Mouse (Mus musculus) right cerebral cortex, adult 18-20 months (tissue): Measurements from ENCODE around the gene Ctrc.

Source experiments
- DNase-seq: peaks from one replicate; pipeline ENCODE4 v3.0.0; 2022; ENCODE audit warnings: mixed read lengths

Gene Ctrc

GRCm38 (mm10) chr4:141866933-141867490 is 20.9 kb upstream of the Ctrc start:
- DNase-seq = peak; percentile 74

DNA sequence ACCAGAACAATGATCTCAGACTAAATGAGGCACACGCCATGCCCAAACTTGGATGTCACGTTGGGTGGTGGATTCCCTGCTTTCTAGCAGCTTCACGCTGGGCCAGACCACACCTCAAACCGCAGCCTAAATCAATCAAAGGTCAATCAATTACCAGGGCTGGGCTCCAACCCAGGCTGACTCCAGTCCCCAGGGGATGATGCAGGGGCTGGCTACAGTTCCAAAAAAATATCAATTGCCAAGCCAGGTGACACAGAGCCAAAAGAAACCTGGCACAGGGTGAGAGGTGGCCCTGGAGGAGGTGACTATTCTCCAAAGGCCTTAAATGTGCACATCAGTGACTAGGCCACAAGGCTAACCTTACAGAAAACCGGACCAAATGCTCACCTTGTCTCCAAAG is 19.4 kb upstream of the Ctrc start:
- DNase-seq = no peak

GRCm38 (mm10) chr4:141865006-141865405 is 18.8 kb upstream of the Ctrc start:
- no peak for DNase-seq

- DNase-seq = no peak
These were observed 18.3 kb upstream of the Ctrc start for GRCm38 (mm10) chr4:141864506-141864905.

GRCm38 (mm10) chr4:141863726-141864280 is 17.6 kb upstream of the Ctrc start:
- DNase-seq = no peak

DNA sequence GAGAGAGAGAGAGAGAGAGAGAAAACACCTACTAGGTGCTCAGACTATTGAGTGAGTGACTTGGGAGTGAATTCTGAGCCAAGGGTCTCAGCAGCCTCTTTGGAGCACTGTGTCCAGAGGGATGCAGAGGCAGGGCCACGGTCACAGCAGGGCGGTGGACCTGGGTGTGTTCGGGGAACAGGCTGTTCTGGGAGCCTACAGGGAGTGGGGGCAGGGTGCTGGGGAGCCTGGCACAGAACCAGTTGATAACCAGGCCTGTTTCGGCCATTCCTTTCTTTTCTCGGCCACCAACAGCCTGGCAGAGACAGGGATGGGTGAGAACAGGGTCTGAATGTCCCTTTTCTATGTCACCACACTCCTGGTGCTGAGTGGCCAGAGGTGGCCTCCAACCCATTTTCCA is 16.7 kb upstream of the Ctrc start:
- no peak for DNase-seq

- no peak for DNase-seq
These were observed 15.6 kb upstream of the Ctrc start for GRCm38 (mm10) chr4:141861591-141862295.

- no peak for DNase-seq
These were observed 14.2 kb upstream of the Ctrc start for GRCm38 (mm10) chr4:141860246-141860841.

DNA sequence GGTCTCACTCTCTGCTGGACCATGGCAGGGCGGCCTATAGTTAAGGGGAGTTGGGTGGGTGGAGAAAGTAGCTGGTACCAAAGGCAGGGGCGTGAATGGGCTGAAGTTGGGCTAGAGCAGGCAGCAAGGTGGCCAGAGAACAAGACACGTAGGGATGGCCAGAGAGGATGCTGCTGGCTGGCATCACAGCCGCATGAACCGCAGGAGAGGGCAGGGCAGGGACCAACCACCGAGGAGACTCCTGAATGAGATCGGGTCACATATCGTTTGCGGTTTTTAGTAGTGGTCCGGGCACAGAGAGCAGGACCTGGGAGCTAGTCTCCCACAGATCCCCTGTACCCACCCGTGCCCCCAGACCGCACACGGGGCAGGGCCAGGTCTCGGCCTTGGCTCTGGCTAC is 13.2 kb upstream of the Ctrc start:
- DNase-seq = no peak

DNA sequence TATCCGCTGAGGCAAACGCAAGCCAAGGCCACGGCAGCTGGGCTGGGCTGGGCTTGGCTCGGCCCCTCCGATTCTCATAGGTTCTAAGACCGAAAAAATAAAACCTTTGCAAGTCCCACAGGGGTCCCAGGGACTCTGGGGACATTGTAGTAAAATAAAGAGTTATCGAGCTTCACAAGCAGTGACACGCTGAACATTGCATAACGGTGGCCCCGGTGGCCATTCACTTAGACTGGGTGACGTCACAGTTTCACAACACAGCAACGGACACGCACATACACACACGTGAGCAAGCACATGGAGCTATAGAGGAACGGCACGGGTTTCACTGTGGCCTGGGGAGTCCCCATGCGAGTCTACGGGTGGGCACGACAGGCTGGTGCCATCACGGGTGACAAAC is 12.3 kb upstream of the Ctrc start:
- DNase-seq = no peak

GRCm38 (mm10) chr4:141857422-141857930 is 11.3 kb upstream of the Ctrc start:
- DNase-seq = peak; percentile 83

GRCm38 (mm10) chr4:141853437-141853836 is 7.3 kb upstream of the Ctrc start:
- no peak for DNase-seq

DNA sequence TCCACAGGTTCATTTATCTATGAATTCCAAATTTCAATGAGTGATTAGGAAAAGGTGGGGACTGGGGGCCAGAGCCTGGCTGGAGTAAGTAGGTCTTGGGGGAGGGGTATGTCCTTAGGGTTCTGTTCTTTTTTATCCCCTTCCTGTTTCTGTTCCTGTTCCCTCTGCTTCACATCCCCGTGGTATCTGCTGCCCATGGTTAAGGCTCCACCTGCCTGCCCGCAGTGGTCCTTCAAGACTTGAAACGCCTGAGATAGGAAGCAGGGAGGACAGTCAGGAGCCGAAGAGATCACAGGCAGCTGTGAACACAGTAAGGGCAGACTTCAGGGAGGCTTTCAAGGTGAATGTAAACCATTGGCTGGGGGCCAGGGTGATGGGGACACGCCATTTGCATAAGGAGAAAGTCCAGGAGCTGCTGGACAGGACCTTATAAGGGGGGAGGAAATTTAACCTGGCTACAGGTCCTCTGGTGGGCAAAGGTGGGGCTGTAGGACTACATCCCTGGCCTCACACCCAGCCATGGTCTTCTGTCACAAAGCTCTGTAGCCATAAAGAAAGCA is 11.5 kb downstream of the Ctrc start:
- DNase-seq = no peak

- DNase-seq = peak; percentile 66
These were observed 12.2 kb downstream of the Ctrc start for GRCm38 (mm10) chr4:141833911-141834310.

DNA sequence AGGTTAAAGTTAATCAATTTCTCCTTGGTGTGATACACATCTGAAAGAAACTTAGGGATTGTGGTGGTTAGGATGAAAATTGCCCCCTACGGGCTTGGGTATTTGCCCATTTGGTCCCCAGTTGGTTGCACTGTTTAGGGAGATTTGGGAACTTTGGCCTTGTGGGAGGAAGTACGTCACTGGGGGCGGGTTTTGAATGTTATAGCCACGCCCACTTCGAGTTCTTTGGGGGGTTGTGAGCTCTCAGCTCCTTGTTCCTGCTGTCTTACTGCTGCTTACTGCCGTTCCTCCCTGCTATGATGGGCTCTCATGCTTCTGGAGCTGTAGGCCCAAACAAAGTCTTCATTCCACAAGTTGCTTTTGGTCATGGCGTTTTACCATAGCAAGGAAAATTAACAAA is 14.8 kb downstream of the Ctrc start:
- DNase-seq = no peak

DNA sequence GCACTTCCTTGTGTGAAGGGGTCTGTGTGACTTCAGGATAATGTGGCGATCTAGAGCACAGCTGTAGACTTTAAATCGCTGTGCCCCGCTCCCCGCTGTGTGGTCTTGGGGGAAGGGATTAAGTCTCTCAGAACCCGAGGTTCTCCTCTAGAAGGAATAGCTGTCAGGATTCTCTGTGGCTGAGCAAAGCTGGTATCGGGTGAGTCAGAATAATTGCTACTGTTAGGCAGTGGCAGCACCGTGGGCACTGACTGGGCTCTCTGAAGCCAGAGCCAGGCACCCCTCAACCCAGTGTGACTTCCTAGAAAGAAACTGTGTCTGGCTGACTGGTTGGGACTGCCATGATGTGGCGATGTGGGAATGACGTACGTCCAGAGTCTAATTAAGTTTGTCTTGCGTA is 15.8 kb downstream of the Ctrc start:
- no peak for DNase-seq

- DNase-seq = no peak
These were observed 18.0 kb downstream of the Ctrc start for GRCm38 (mm10) chr4:141828177-141828576.

DNA sequence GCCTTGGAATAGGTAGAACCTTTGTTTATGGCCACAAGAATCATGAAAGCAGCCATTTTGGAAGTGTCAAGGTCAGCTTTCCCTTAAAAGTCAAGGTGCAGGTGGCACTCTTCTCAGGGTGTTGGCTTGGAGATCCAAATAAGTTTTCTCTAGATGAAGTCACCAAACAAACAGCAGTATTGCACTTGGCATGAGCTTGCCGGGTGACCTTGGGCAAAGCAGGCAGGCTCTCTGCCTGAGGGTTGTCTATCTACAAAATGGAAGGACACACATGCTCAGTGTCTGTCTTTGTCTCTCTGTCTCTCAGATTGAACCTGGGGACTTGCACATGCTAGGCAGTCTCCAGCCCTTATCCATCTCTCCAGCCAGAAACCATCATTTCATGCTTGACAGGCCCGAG is 18.8 kb downstream of the Ctrc start:
- DNase-seq = no peak

DNA sequence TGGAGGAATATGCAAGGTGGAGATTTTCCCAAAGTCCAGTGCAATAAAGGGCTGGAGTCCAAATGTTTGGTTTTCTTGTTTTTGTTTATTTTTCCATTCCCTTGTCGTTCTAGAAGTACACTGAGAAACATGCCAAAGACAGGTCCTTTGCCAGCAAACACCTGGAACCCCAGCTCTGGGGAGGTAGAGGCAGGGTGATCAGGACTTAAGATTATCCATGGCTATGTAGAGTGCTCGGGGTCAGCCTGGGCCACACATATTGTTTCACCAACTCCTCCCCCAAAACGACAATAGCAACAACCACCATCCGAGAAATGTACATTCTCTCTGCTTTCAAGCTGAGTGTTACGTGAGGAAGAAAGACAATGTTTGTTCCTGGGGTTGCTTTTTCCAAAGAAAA is 20.1 kb downstream of the Ctrc start, which contains the start of gene Cela2a:
Gene Cela2a (minus strand): TSS at position 101 of the 400 bp plus-strand sequence.
- no peak for DNase-seq

DNA sequence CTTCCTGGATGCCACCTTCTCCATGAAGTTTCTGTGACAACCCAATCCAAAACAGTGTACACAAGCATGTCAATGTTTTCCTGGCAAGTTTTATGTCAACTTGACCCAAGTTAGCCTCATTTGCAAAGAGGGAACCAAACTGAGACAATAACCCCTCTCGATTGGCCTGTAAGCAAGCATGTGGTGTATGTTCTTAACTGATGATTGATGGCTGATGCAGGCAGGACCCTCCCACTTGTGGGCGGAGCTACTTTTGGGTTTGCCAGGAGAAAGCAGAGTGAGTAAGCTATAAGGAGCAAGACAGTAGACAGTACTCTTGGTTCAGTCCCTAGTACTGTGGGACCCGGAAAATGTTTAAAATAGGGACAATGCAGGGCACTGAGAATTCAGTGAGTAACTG is 23.2 kb downstream of the Ctrc start:
- DNase-seq = no peak

DNA sequence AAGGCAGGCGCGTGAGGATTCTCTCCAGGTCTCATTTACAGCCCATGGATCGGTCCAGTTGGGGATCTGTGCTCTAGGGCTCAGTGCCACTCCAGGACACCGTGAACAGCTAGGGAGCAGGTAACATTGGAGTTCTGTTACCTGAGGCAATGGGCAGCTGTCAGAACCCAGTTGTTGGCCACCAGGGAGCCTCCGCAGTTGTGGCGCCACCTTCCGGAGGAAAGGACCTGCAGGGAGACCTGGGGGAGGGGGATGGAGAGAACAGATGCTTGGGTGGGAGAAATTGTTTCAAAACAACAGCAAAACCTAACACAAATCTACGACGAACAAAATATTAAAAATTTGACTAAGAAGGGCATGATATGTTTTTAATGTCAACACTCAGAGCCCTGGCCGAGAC is 24.1 kb downstream of the Ctrc start:
- no peak for DNase-seq

DNA sequence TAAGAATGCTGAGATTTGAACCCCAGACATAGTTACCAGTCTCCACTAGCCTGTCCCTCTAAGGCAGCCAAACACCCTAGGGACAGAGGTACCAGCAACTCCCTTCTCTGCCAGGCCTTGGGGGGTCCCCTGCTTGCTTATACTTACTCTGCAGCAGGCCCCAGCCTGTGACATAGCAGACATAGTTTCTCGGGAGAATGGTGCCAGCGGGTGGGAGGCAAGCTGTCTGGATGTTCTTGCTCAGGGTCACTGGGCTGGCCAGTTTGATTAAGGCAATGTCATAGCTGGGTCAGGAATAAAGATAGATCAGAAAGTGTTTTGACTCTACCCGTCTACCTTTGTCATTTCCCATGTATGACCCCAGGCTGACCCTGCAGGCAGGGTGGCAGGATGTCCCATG is 25.0 kb downstream of the Ctrc start:
- DNase-seq = no peak

- DNase-seq = no peak
These were observed 26.8 kb downstream of the Ctrc start for GRCm38 (mm10) chr4:141819316-141819715.

DNA sequence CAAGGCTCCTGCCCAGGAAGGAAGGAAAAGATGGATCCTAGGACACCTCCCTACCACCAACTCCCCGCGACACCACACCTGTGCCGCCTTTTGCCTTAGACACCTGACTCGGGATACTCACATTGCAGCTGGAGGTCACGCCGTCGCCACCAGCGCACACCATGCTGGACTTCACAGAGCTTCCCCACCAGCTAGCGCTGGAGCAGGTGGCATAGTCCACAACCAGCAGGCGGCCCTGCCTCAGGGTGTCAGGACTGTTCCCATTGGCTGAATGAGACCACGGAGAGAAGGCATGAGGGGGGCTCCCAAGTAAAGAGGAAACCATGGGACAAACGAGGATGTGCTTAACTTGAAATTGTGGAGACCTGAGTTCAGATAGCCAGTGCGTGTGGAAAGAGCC is 27.3 kb downstream of the Ctrc start:
- no peak for DNase-seq
